Mouse (Mus musculus) spleen, adult 2 months (tissue): ENCODE measurements around the gene Nos1.

Experiments used
- CTCF ChIP-seq: fragments of 200-500 bp; IDR thresholded peaks from 2 replicates; pipeline ENCODE4 v1.5.1; 2011; ENCODE audit warnings: mild to moderate bottlenecking, inconsistent platforms; ENCODE audit not compliant: insufficient read depth, insufficient read length, insufficient replicate concordance; ENCODE audit errors: extremely low read depth
- POLR2A ChIP-seq: fragments of 200-500 bp; IDR thresholded peaks from 2 replicates; pipeline ENCODE4 v1.6.1; 2011; ENCODE audit warnings: low read depth, low read length, inconsistent platforms

DNA sequence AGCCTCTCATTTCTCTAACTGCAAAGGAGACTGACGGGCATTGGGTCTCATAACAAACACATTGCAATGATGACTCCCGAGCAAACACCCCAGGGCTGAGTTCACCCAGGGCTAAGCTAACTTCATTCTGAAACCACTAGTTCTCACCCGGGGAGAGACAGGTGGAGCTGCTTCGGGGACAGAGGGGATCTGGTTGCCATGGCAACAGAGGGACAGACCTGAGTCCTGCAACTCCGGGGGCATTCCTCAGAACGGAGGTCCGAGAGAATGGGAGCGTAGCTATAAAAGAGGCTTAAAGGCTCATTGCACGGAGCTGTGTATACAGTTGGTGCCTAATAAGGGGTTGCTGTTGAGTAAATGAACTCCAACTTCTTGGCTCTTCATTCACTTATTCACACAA lies 56.9 kb downstream of the Nos1 start:
- no peak for TF ChIP-seq CTCF
- no peak for TF ChIP-seq POLR2A
